Mouse (Mus musculus): Measurements from ENCODE around the gene Cebpg. TPM values are rescaled to one million over a fixed set of nuclear protein-coding genes. Genes with fewer than 3 reads are reported as not detected.
A peak's percentile ranks its signal among the peaks of the same experiment; 100 is the strongest.

Cebpg gene
- polyA plus RNA-seq, 1 experiment from 2014 or later, result 31.5 TPM

GRCm38 (mm10) chr7:35029648-35030047 is 26.7 kb downstream of the Cebpg start:
- Histone ChIP-seq H3K4me3 (no peak overlapping the region), H3K36me3 (replicated peaks) (no peaks in the 10 kb centered on the region), H3K4me2 (no peak overlapping the region), H3K9me3 (no peaks in the 10 kb centered on the region), H3K27me3 (replicated peaks) (no peaks in the 10 kb centered on the region), H3K27ac (no peak overlapping the region), H3K4me1 (no peaks in the 10 kb centered on the region), H3K9ac (no peak overlapping the region)
- 78% methylated on average over 3 of the region's 3 CpGs for WGBS
- no peak for ATAC-seq (replicated peaks)

GRCm38 (mm10) chr7:35029228-35029627 is 27.1 kb downstream of the Cebpg start:
- Histone ChIP-seq H3K4me3 (no peak overlapping the region), H3K9me3 (no peaks in the 10 kb centered on the region), H3K36me3 (replicated peaks) (no peaks in the 10 kb centered on the region), H3K4me1 (no peaks in the 10 kb centered on the region), H3K27ac (no peak overlapping the region), H3K9ac (no peak overlapping the region), H3K4me2 (no peak overlapping the region), H3K27me3 (replicated peaks) (no peaks in the 10 kb centered on the region)
- ATAC-seq (replicated peaks), result no peak
- WGBS, result 86% methylated on average over 5 of the region's 5 CpGs

GRCm38 (mm10) chr7:35028559-35028958 is 27.8 kb downstream of the Cebpg start:
- H3K27ac ChIP-seq, result no peak overlapping the region
- 87% methylated on average over 16 of the region's 16 CpGs for WGBS

GRCm38 (mm10) chr7:35027801-35028420 is 28.5 kb downstream of the Cebpg start:
- no peaks in the 10 kb centered on the region for H3K27me3 ChIP-seq (replicated peaks)
- WGBS, result 72% methylated on average over 9 of the region's 9 CpGs
- no peaks in the 10 kb centered on the region for H3K9me3 ChIP-seq
- H3K36me3 ChIP-seq (replicated peaks), result no peaks in the 10 kb centered on the region
- no peak for ATAC-seq (replicated peaks)
- H3K4me2 ChIP-seq, result no peak overlapping the region
- no peak overlapping the region for H3K9ac ChIP-seq
- no peak overlapping the region for H3K4me3 ChIP-seq
- no peaks in the 10 kb centered on the region for H3K4me1 ChIP-seq
- H3K27ac ChIP-seq, result no peak overlapping the region

More at GRCm38 (mm10) chr7:35028559-35028958, 27.8 kb downstream of the Cebpg start:
- Histone ChIP-seq H3K36me3 (replicated peaks) (no peaks in the 10 kb centered on the region), H3K4me1 (no peaks in the 10 kb centered on the region), H3K9me3 (no peaks in the 10 kb centered on the region), H3K9ac (no peak overlapping the region), H3K27me3 (replicated peaks) (no peaks in the 10 kb centered on the region), H3K4me2 (no peak overlapping the region), H3K4me3 (no peak overlapping the region)
- ATAC-seq (replicated peaks), result no peak

- Histone ChIP-seq H3K36me3 (replicated peaks) (no peaks in the 10 kb centered on the region), H3K4me1 (no peaks in the 10 kb centered on the region), H3K27ac (no peak overlapping the region), H3K9ac (no peak overlapping the region), H3K4me3 (no peak overlapping the region), H3K4me2 (no peak overlapping the region), H3K9me3 (no peaks in the 10 kb centered on the region), H3K27me3 (replicated peaks) (no peaks in the 10 kb centered on the region)
- WGBS, result 74% methylated on average over 3 of the region's 3 CpGs
- no peak for ATAC-seq (replicated peaks)
These were observed 29.5 kb downstream of the Cebpg start for GRCm38 (mm10) chr7:35026838-35027291.

GRCm38 (mm10) chr7:35026276-35026630 is 30.1 kb downstream of the Cebpg start:
- Histone ChIP-seq H3K9ac (no peak overlapping the region), H3K27ac (no peak overlapping the region), H3K36me3 (replicated peaks) (no peaks in the 10 kb centered on the region), H3K27me3 (replicated peaks) (no peaks in the 10 kb centered on the region), H3K4me2 (no peak overlapping the region), H3K4me3 (no peak overlapping the region), H3K4me1 (no peaks in the 10 kb centered on the region; the same call in 1 of the 2 replicates), H3K9me3 (no peaks in the 10 kb centered on the region)
- peak; percentile 2; the same call in 1 of the 2 replicates for ATAC-seq (replicated peaks)
- WGBS, result 82% methylated on average over 4 of the region's 4 CpGs

- 47% methylated on average over 5 of the region's 5 CpGs for WGBS
- Histone ChIP-seq H3K4me2 (no peak overlapping the region), H3K27me3 (replicated peaks) (no peaks in the 10 kb centered on the region), H3K4me1 (no peaks in the 10 kb centered on the region; the same call in 1 of the 2 replicates), H3K9ac (no peak overlapping the region), H3K36me3 (replicated peaks) (no peaks in the 10 kb centered on the region), H3K27ac (no peak overlapping the region), H3K9me3 (no peaks in the 10 kb centered on the region), H3K4me3 (no peak overlapping the region)
- ATAC-seq (replicated peaks), result peak; percentile 46
These were observed 30.7 kb downstream of the Cebpg start for GRCm38 (mm10) chr7:35025409-35026275.

GRCm38 (mm10) chr7:35024426-35024825 is 31.9 kb downstream of the Cebpg start:
- H3K27me3 ChIP-seq (replicated peaks), result no peaks in the 10 kb centered on the region
- 83% methylated on average over 1 of the region's 1 CpGs for WGBS
- H3K36me3 ChIP-seq (replicated peaks), result no peaks in the 10 kb centered on the region
- no peak overlapping the region for H3K4me3 ChIP-seq
- no peak overlapping the region for H3K4me2 ChIP-seq
- H3K9me3 ChIP-seq, result no peaks in the 10 kb centered on the region
- no peak overlapping the region for H3K27ac ChIP-seq
- no peak for ATAC-seq (replicated peaks)
- H3K9ac ChIP-seq, result no peak overlapping the region
- H3K4me1 ChIP-seq, result no peaks in the 10 kb centered on the region; the same call in 1 of the 2 replicates

GRCm38 (mm10) chr7:35023251-35023650 is 33.1 kb downstream of the Cebpg start:
- no peak for ATAC-seq (replicated peaks)

GRCm38 (mm10) chr7:35021365-35021764 is 35.0 kb downstream of the Cebpg start:
- no peaks in the 10 kb centered on the region for H3K9me3 ChIP-seq
- no peak overlapping the region for H3K4me3 ChIP-seq
- no peaks in the 10 kb centered on the region for H3K27me3 ChIP-seq (replicated peaks)
- no peak overlapping the region for H3K9ac ChIP-seq
- ATAC-seq (replicated peaks), result no peak
- H3K4me2 ChIP-seq, result no peak overlapping the region
- no peaks in the 10 kb centered on the region for H3K36me3 ChIP-seq (replicated peaks)
- H3K27ac ChIP-seq, result no peak overlapping the region
- no peaks in the 10 kb centered on the region; the same call in 1 of the 2 replicates for H3K4me1 ChIP-seq
- 89% methylated on average over 10 of the region's 10 CpGs for WGBS

More at GRCm38 (mm10) chr7:35023251-35023650, 33.1 kb downstream of the Cebpg start:
- no peak overlapping the region for H3K9ac ChIP-seq
- 72% methylated on average over 4 of the region's 4 CpGs for WGBS
- no peak overlapping the region for H3K4me3 ChIP-seq
- H3K9me3 ChIP-seq, result no peaks in the 10 kb centered on the region
- H3K4me1 ChIP-seq, result no peaks in the 10 kb centered on the region; the same call in 1 of the 2 replicates
- H3K4me2 ChIP-seq, result no peak overlapping the region
- no peaks in the 10 kb centered on the region for H3K36me3 ChIP-seq (replicated peaks)
- H3K27me3 ChIP-seq (replicated peaks), result no peaks in the 10 kb centered on the region
- no peak overlapping the region for H3K27ac ChIP-seq

GRCm38 (mm10) chr7:35015252-35015651 is 41.1 kb downstream of the Cebpg start:
- Histone ChIP-seq H3K27ac (no peak overlapping the region), H3K9ac (no peak overlapping the region), H3K4me3 (no peak overlapping the region), H3K4me2 (no peak overlapping the region), H3K36me3 (replicated peaks) (no peaks in the 10 kb centered on the region), H3K9me3 (no peaks in the 10 kb centered on the region), H3K4me1 (peaks cover 4% of the 10 kb centered on the region; the same call in 1 of the 2 replicates), H3K27me3 (replicated peaks) (no peaks in the 10 kb centered on the region)
- no peak for ATAC-seq (replicated peaks)
- 68% methylated on average over 2 of the region's 2 CpGs for WGBS

GRCm38 (mm10) chr7:35013228-35013627 is 43.1 kb downstream of the Cebpg start:
- ATAC-seq (replicated peaks), result peak; percentile 31; the same call in 1 of the 2 replicates
- no peak overlapping the region for H3K9ac ChIP-seq
- H3K4me3 ChIP-seq, result no peak overlapping the region
- H3K27ac ChIP-seq, result no peak overlapping the region
- H3K4me1 ChIP-seq, result peaks cover 4% of the 10 kb centered on the region; the same call in 1 of the 2 replicates
- H3K9me3 ChIP-seq, result no peaks in the 10 kb centered on the region
- H3K36me3 ChIP-seq (replicated peaks), result no peaks in the 10 kb centered on the region
- no peaks in the 10 kb centered on the region for H3K27me3 ChIP-seq (replicated peaks)
- no peak overlapping the region for H3K4me2 ChIP-seq
- 43% methylated on average over 9 of the region's 9 CpGs for WGBS
